ENCODE assay signal across 18 mouse cellular contexts in the genomic region with DNA sequence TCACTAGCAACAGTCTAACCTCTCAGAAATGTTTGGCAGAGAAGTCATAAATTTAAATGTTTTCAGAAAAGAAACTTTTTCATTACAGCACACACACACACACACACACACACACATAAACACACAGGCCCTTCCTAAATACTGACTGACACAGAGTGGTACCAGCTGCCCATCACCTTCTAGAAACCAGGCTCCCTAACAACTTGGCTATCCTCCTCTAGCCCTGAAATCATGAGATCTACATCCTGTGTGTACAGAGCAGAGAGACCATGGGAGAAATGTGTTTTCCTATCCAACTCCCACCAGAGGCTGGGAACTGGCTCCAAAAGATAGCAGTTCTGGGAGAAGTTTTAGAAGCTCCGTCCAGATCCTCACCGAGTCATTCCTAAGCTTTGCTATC.
DNase-seq lines count a peak whose midpoint lies in the region; ATAC-seq and TF ChIP-seq lines count a peak whose summit lies in the region.
"Had no signal": no experiment of that assay in that cellular context is flagged by ENCODE, and none has a peak within 500 bp of the region (broad histone marks: within the 10 kb centered on the region; RNA-seq: fewer than 3 reads in every experiment).

No protein-coding gene starts in this region.

- no peak overlapping the region for H3K9ac ChIP-seq in forebrain, postnatal 0 days
- no peak overlapping the region for H3K9ac ChIP-seq in heart, embryonic 16.5 days (ENCODE audit: low read length)
- H3K9ac ChIP-seq in lung, embryonic 16.5 days (ENCODE audit: low read length): no peak overlapping the region
- H3K9ac ChIP-seq in intestine, embryonic 15.5 days: no peak overlapping the region
- H3K9ac ChIP-seq: forebrain, embryonic 13.5 days; hindbrain, embryonic 14.5 days; liver, embryonic 15.5 days; neural tube, embryonic 12.5 days had no signal

- no peak for DNase-seq in forebrain, embryonic 10.5 days (ENCODE audit: extremely low spot score, low spot score)
- no peak for DNase-seq in forebrain, postnatal 0 days
- DNase-seq in heart, adult 11 months: no peak
- no peak for DNase-seq in lung, adult 2 months
- DNase-seq in gastrocnemius, adult 18-20 months (ENCODE audit: low spot score): no peak
- DNase-seq: adrenal gland, adult 2 months; cerebellum, postnatal 10 days; kidney, adult 8-10 months; thymus, postnatal 36 days had no signal

- no peak overlapping the region for H3K4me2 ChIP-seq in forebrain, postnatal 0 days (ENCODE audit: low read depth)
- no peak overlapping the region for H3K4me2 ChIP-seq in heart, embryonic 16.5 days (ENCODE audit: low read depth, low read length)
- H3K4me2 ChIP-seq in lung, embryonic 16.5 days (ENCODE audit: low read depth, low read length): no peak overlapping the region
- no peak overlapping the region for H3K4me2 ChIP-seq in intestine, embryonic 15.5 days (replicated peaks)
- H3K4me2 ChIP-seq: forebrain, embryonic 13.5 days; hindbrain, embryonic 14.5 days; liver, embryonic 15.5 days; neural tube, embryonic 12.5 days had no signal

- 95% methylated on average over 2 of the region's 2 CpGs for WGBS in forebrain, embryonic 10.5 days
- 74% methylated on average over 2 of the region's 2 CpGs for WGBS in forebrain, postnatal 0 days
- 49% methylated on average over 2 of the region's 2 CpGs for WGBS in heart, embryonic 16.5 days
- 42% methylated on average over 2 of the region's 2 CpGs for WGBS in lung, embryonic 16.5 days
- WGBS in lung, adult 2 months: 67% methylated on average over 2 of the region's 2 CpGs
- WGBS in intestine, embryonic 15.5 days: 59% methylated on average over 2 of the region's 2 CpGs

- no peaks in the 10 kb centered on the region for H3K27me3 ChIP-seq in forebrain, embryonic 10.5 days (ENCODE audit: poor library complexity, severe bottlenecking)
- H3K27me3 ChIP-seq in forebrain, postnatal 0 days (ENCODE audit: insufficient read depth, low read length): no peaks in the 10 kb centered on the region
- no peaks in the 10 kb centered on the region for H3K27me3 ChIP-seq in heart, embryonic 16.5 days (ENCODE audit: control insufficient read depth, insufficient read depth, low read length)
- H3K27me3 ChIP-seq in lung, embryonic 16.5 days (ENCODE audit: control insufficient read depth, insufficient read depth, low read depth, low read length): no peaks in the 10 kb centered on the region
- no peaks in the 10 kb centered on the region for H3K27me3 ChIP-seq in intestine, embryonic 15.5 days (replicated peaks)
- H3K27me3 ChIP-seq: forebrain, embryonic 13.5 days; liver, embryonic 15.5 days; neural tube, embryonic 12.5 days had no signal

- H3K4me1 ChIP-seq in forebrain, embryonic 10.5 days: peaks cover 56% of the 10 kb centered on the region
- H3K4me1 ChIP-seq in forebrain, postnatal 0 days (ENCODE audit: insufficient read depth): no peaks in the 10 kb centered on the region
- H3K4me1 ChIP-seq in heart, embryonic 16.5 days (ENCODE audit: control insufficient read depth, insufficient read depth, low read length): peaks cover 37% of the 10 kb centered on the region
- H3K4me1 ChIP-seq in lung, embryonic 16.5 days (replicated peaks; ENCODE audit: control insufficient read depth, insufficient read depth, low read length): peaks cover 29% of the 10 kb centered on the region
- peaks cover 7% of the 10 kb centered on the region for H3K4me1 ChIP-seq in lung, adult 2 months (ENCODE audit: control insufficient read depth, insufficient read depth, low read length)
- H3K4me1 ChIP-seq in intestine, embryonic 15.5 days (replicated peaks): peaks cover 17% of the 10 kb centered on the region

- H3K27ac ChIP-seq in forebrain, embryonic 10.5 days: 0 out of 2 replicates have a peak overlapping the region, but pooled peaks have one; percentile 22
- no peak overlapping the region for H3K27ac ChIP-seq in forebrain, postnatal 0 days (ENCODE audit: low read depth, low read length)
- H3K27ac ChIP-seq in heart, embryonic 16.5 days (ENCODE audit: low read length): peak overlapping the region; percentile 64
- peak overlapping the region; percentile 82 for H3K27ac ChIP-seq in lung, embryonic 16.5 days (ENCODE audit: low read length)
- H3K27ac ChIP-seq in intestine, embryonic 15.5 days: 0 out of 2 replicates have a peak overlapping the region, but pooled peaks have one; percentile 30
- H3K27ac ChIP-seq: forebrain, embryonic 13.5 days; hindbrain, embryonic 14.5 days; liver, embryonic 15.5 days; neural tube, embryonic 12.5 days had no signal

- no peak for TF ChIP-seq CTCF in forebrain, postnatal 0 days (IDR thresholded peaks at IDR 0.05; ENCODE audit: low read depth)
- TF ChIP-seq CTCF in lung, adult 2 months (IDR thresholded peaks at IDR 0.05; ENCODE audit: insufficient read depth, low read length): no peak

- TF ChIP-seq POLR2A in lung, adult 2 months (IDR thresholded peaks at IDR 0.05; ENCODE audit: borderline replicate concordance, extremely low read depth, low read depth, low read length): no peak

- ATAC-seq in forebrain, postnatal 0 days: no peak
- ATAC-seq in heart, embryonic 16.5 days (replicated peaks; ENCODE audit: extremely low read depth, insufficient read depth, low FRiP score): no peak
- peak; percentile 80 for ATAC-seq in lung, embryonic 16.5 days (ENCODE audit: low read depth)
- no peak for ATAC-seq in intestine, embryonic 15.5 days
- ATAC-seq: forebrain, embryonic 13.5 days had no signal

- H3K36me3 ChIP-seq in forebrain, embryonic 10.5 days (replicated peaks): no peaks in the 10 kb centered on the region
- no peaks in the 10 kb centered on the region for H3K36me3 ChIP-seq in forebrain, postnatal 0 days (ENCODE audit: insufficient read depth)
- no peaks in the 10 kb centered on the region for H3K36me3 ChIP-seq in heart, embryonic 16.5 days (ENCODE audit: control insufficient read depth, insufficient read depth)
- no peaks in the 10 kb centered on the region for H3K36me3 ChIP-seq in lung, embryonic 16.5 days (ENCODE audit: control insufficient read depth, insufficient read depth, low read length)
- no peaks in the 10 kb centered on the region for H3K36me3 ChIP-seq in intestine, embryonic 15.5 days
- H3K36me3 ChIP-seq: liver, embryonic 15.5 days; neural tube, embryonic 12.5 days had no signal

- no peaks in the 10 kb centered on the region for H3K9me3 ChIP-seq in forebrain, embryonic 10.5 days
- H3K9me3 ChIP-seq in forebrain, postnatal 0 days (ENCODE audit: low read length): no peaks in the 10 kb centered on the region
- H3K9me3 ChIP-seq in heart, embryonic 16.5 days (replicated peaks; ENCODE audit: control insufficient read depth, low read length): no peaks in the 10 kb centered on the region
- no peaks in the 10 kb centered on the region for H3K9me3 ChIP-seq in lung, embryonic 16.5 days (ENCODE audit: control insufficient read depth, low read length)
- H3K9me3 ChIP-seq in intestine, embryonic 15.5 days: no peaks in the 10 kb centered on the region
- H3K9me3 ChIP-seq: forebrain, embryonic 13.5 days; G1E; liver, embryonic 15.5 days; megakaryocyte, embryonic 14.5 days; neural tube, embryonic 12.5 days had no signal

- no peak overlapping the region for H3K4me3 ChIP-seq in forebrain, embryonic 10.5 days
- H3K4me3 ChIP-seq in forebrain, postnatal 0 days (ENCODE audit: low read depth, low read length): no peak overlapping the region
- no peak overlapping the region for H3K4me3 ChIP-seq in heart, embryonic 16.5 days (ENCODE audit: low read length)
- H3K4me3 ChIP-seq in lung, embryonic 16.5 days (ENCODE audit: low read length): no peak overlapping the region
- H3K4me3 ChIP-seq in lung, adult 2 months (replicated peaks; ENCODE audit: extremely low read depth, low read depth, low read length): no peak overlapping the region
- H3K4me3 ChIP-seq in intestine, embryonic 15.5 days (replicated peaks): no peak overlapping the region
- H3K4me3 ChIP-seq: forebrain, embryonic 13.5 days; liver, embryonic 15.5 days; megakaryocyte, embryonic 14.5 days; neural tube, embryonic 12.5 days had no signal
